Mouse (Mus musculus): ENCODE measurements around the gene Cel.
"Not testable (repeated sequence)": the region's sequence is repeated elsewhere in the genome, so short reads cannot be mapped to it uniquely, and the experiment has no call there.

Cel gene

DNA sequence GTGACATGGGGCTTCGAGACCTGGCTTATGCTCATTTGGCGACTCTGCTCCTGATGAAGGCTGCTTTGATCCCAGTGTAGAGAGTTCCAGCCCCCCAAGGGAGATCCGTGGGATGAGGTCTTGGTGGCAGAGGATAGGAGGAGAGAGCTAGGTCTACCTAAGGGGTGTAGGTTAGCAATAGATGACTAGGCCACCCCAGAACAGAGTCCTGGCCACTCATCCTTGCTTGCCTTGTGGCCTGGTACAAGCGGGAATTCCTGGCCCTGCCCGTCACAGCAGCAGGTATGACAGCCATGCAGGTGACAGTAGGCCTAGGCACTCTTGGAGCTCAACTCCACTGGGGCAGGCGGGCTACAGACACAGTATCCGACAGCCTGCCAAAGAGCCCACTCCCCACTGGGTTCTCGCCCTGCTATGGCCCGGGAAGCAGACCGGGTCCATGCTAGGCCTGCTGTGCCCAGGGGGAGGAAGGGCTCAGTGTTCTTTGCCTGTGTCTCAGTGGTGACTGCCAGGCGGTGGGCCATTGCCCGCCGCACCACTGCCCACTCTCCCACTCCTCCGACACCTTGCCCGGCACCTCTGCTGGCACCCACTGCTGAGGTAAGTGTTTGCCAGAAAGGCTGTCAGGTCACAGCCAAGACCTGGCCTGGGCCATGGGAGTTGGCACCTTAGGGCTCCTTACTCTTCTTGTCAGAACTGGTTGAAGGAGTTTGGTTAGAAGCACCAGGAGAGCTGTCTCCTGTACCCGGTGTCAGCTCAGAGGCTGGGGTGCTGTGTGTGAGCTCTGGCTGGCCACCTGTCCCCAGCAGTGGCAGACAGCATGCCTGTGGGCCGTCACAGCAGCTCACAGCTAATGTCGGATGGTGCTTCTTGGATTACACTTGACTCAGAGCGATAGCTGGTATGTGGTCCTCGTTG is 35.5 kb downstream of the Cel start:
- in situ Hi-C loops (cut with MboI; ENCODE audit: low pct_unique_long_range_greater_than_20kb in 1 of 2, low sequenced_read_pairs in 2 of 2, unreplicated experiment in 1 of 2) = no loop called here

DNA sequence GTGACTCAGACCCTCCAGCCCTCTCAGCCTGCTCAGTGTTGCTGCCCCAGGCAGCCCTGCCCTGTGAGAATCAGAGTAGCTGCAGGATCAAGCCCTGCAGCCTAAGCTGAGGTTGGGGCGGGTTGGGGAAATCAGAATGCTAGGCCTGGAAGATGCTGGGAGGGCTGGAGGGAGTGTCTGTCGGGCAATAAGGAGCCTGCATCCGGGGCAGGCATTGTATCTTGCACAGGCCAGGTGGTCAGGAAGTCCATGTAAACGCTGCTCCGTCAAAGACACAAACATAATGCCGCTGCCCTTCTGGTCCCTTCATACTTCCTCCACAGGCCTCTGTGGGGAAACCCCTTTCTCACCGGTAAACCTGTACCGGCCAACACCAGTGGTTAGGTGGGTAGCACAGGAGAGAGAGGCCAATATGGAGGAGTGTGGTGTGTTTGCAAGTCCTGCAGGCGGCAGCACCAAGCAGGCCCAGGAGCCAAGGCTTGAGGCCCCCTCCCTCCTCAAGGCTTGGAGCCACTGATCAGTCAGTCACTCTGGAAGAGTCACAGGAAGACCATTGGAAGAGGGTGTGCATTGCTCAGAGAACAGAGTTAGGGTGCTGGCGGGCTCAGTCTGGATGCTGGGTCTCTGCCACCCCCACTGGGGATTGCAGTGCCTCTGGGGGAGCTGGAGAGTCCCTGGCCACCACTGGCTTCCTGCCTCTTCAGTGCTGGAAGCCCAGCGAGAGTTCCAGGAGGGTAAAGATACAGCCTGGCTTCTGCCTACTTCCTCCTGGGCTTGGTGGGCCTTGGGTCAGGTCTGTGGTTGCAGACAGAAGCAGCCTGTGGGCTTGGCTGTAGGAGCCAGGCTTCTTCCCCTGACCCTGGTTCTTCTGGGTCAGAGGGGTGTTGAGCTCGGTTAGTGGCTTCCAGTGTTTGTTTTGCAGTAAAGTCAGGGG is 37.0 kb downstream of the Cel start:
- in situ Hi-C loops (cut with MboI; ENCODE audit: low pct_unique_long_range_greater_than_20kb in 1 of 2, low sequenced_read_pairs in 2 of 2, unreplicated experiment in 1 of 2) = no loop called here

DNA sequence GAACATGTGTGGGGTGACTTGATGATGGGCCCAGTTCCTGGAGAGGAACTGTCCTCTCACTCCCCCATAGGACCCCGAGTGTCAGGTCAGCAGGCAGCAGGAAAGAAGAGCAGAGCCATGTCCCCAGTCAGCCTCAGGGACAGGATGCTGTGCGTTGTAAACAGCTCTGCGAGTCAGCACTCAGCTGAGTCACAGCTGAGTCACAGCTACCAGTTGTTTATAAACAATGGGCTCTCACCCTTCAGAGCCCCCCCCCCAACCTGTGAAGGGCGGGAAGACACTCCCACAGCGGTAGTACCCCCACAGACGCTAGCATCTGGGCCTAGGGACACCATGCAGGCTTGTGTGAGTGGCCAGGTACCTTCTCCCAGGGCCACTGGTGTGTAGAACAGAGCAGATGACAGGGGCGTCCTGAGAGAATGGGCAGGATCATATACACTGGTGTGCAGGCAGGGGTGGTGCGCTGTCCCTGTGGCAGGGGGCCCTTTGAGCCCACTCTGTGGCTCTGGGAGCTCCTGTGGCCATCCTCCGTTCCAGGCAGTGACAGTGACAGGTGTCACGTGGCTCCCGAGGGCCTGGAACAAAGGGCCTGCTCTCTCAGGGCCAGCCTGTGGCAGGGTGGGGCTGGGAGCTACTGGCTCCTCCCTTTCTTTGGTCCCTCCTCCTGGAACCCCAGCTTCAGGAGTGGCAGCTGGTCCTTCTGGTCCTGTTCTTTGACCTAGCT is 37.8 kb downstream of the Cel start:
- in situ Hi-C loops (cut with MboI; ENCODE audit: low pct_unique_long_range_greater_than_20kb in 1 of 2, low sequenced_read_pairs in 2 of 2, unreplicated experiment in 1 of 2) = no loop called here

DNA sequence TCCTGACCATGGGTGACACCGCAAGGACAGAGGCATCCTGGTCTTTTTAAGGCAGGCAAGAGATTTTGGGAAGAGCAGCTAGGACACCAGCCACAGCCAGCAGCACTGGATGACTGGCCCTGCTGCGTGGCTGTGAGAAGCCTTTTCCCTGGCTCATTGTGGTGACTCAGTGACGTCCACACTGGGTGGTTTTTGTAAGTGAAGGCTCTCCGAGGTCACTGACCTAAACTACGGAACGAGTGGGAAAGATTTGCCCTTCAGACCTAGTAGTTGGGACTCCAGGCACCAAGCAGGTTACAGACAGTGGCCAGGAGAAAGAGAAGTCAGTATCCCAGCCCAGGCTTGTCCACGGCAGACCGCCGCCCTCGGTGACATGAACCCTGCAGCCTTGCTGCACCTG is 38.8 kb downstream of the Cel start:
- in situ Hi-C loops (cut with MboI; ENCODE audit: low pct_unique_long_range_greater_than_20kb in 1 of 2, low sequenced_read_pairs in 2 of 2, unreplicated experiment in 1 of 2) = no loop called here

DNA sequence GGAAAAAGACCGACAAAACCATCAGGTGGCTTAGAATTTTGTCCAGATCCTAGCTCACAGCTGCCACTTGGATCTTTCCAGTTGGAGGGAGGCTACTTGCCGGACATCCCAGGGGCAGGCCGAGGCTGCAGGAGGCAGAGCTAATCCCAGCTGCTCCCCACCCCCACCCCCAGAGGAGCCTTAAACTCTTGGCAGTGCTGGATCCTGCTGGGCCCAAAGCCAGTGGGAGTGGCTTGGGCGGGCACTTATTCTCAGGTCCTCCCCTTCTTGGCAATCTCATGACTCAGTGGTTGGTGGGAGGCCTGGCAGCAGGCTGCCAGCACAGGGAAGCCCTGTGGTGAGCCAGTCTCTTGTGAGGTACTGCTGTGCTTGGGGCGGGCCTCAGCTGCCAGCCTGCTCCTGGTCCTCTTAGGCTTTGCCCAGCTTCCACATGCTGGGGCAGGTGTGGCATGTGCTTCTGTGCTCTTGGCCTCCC is 39.5 kb downstream of the Cel start:
- in situ Hi-C loops (cut with MboI; ENCODE audit: low pct_unique_long_range_greater_than_20kb in 1 of 2, low sequenced_read_pairs in 2 of 2, unreplicated experiment in 1 of 2) = no loop called here

DNA sequence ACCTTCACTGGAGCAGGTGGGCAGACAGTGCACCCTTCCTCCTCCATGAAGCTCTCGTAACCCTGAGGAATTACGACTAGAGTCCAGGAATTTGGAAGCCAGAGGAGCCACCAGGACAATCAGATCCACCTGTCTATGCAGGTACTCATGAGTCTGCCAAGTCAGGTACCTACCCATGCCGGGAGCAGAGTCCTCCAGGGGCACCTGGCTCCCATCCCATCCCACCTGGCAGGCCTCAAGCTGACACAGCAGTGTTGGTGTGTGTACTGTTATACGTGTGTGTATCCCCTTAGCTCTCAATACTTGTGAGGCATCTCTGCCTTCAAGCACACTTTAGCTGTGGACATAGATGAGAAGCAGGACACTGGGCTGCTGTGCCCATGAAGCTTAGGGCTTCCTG is 41.0 kb downstream of the Cel start:
- in situ Hi-C loops (cut with MboI; ENCODE audit: low pct_unique_long_range_greater_than_20kb in 1 of 2, low sequenced_read_pairs in 2 of 2, unreplicated experiment in 1 of 2) = no loop called here

DNA sequence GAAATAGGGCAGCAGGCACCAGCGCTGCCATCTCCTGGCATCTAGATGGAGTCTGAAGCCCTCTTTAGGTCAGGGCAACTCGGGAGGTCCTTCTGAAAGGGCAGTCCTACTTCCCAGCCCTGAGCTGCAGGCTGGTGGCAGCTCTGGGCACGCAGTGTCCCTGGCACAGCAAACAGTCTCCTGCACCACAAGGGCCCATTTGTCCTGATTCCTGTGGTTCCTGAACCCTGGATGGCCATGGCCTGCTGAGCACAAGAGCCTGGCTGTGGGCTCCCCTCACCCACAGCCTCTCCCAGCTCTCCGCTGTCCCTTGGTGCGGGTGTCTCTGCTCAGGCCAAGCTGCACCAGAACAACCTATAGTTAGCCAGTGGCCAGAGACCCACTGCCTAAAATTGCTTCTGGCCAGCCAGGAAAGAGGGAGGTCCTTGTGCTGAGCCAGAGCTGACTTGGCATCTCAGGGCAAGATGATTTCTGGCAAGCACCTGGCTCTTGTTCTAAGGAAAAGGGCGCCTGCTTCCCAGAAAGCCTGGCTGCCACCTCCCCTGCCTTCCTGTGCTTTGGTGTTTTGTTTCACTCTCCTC is 41.5 kb downstream of the Cel start:
- in situ Hi-C loops (cut with MboI; ENCODE audit: low pct_unique_long_range_greater_than_20kb in 1 of 2, low sequenced_read_pairs in 2 of 2, unreplicated experiment in 1 of 2) = no loop called here

DNA sequence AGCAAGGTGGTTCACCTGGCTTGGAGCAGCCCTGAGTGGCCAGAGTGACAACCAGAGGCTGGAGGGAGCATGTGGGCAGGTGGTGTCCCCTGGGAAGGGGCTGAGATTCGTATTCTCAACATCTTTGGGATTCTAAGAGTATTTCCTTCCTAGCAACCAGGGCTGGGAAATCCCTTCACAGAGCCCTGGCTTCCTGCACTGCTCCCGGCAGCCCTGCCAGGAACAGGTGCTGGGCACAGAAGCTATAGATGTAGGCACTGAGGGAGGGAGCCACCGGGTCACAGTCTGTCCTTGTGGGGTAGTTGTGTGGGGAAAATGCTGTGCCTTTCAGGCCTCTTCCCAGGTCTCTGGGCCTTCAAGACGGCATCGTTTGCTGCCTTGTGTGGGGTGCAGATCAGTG is 42.6 kb downstream of the Cel start:
- in situ Hi-C loops (cut with MboI; ENCODE audit: low pct_unique_long_range_greater_than_20kb in 1 of 2, low sequenced_read_pairs in 2 of 2, unreplicated experiment in 1 of 2) = no loop called here

DNA sequence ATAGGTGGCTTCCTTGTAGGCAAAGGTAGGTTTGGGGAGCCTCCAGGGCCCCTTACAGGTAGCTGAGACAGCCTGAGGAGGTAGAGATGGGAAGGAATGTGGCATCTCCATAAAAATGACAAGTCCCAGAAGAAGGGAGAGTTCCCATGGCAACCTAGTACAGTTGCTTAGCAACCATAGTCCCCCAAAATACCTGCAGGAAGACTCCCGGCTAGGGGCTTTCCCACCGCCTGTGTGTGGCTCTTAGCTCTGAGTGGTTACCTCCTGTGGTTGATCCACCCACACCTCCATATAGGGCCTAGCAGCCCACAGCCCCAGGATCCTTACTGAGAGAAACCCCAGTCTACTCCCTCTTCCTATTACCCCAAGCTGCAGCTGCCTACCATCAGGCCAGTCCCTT is 45.0 kb downstream of the Cel start:
- in situ Hi-C loops (cut with MboI; ENCODE audit: low pct_unique_long_range_greater_than_20kb in 1 of 2, low sequenced_read_pairs in 2 of 2, unreplicated experiment in 1 of 2) = loop anchor here in 1 of 2 experiments (5.0 kb wide), 1 partner anchor 34 kb away; no protein-coding TSS in a partner anchor

DNA sequence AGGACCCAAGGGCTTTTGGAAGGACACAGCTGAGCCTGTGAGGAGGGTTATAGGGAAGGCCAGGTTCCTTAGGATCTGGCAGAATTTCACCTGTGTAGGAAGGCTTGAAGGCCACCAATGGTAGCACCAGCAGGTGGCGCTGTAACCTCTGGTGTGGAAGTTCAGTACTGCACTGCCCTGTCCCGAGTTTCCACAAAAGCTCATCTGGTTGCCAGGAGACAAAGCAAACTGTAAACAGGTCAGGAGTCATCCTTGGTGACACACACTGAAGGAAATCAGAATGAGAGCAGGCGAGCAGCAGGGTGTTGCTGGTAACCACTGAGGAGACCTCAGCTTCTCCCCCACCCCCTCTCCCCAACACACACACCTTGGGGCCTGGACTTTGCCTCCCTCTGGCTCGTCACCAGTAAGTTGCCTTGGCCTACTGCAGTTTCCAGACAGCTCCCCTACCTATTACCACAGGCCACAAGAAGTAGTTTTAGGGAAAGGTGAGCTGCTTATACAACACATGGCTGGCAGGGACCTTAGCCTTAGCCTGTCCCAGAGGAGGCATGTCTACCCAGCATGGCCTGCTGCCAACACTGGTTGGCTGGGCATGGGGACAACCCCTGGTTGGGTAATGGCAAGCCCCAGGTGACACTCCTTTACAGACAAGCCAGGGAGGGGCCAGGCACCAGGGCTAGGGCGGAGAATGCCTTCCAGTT is 45.8 kb downstream of the Cel start:
- in situ Hi-C loops (cut with MboI; ENCODE audit: low pct_unique_long_range_greater_than_20kb in 1 of 2, low sequenced_read_pairs in 2 of 2, unreplicated experiment in 1 of 2) = loop anchor here in 1 of 2 experiments (5.0 kb wide), 1 partner anchor 35 kb away; no protein-coding TSS in a partner anchor

DNA sequence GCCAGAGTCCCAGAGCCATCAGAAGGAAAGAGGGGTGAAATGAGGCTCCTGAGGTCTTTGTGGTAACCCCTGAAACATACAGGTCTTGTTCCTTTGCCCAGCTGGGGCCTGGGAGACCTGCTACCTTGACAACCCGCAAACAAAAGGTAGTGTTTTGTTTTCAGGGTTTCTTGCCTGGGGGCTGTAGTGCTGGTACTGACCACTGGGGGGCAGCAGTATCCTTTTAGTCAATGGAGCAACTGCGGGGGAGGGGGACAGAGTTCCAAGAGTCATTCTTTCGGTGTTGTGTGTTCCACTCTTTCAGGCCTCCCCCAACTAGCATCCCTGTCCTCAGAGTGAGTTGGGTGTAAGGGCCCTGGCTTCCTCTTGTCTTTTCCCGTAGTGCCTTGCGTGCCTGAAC is 48.7 kb downstream of the Cel start:
- in situ Hi-C loops (cut with MboI; ENCODE audit: low pct_unique_long_range_greater_than_20kb in 1 of 2, low sequenced_read_pairs in 2 of 2, unreplicated experiment in 1 of 2) = no loop called here

DNA sequence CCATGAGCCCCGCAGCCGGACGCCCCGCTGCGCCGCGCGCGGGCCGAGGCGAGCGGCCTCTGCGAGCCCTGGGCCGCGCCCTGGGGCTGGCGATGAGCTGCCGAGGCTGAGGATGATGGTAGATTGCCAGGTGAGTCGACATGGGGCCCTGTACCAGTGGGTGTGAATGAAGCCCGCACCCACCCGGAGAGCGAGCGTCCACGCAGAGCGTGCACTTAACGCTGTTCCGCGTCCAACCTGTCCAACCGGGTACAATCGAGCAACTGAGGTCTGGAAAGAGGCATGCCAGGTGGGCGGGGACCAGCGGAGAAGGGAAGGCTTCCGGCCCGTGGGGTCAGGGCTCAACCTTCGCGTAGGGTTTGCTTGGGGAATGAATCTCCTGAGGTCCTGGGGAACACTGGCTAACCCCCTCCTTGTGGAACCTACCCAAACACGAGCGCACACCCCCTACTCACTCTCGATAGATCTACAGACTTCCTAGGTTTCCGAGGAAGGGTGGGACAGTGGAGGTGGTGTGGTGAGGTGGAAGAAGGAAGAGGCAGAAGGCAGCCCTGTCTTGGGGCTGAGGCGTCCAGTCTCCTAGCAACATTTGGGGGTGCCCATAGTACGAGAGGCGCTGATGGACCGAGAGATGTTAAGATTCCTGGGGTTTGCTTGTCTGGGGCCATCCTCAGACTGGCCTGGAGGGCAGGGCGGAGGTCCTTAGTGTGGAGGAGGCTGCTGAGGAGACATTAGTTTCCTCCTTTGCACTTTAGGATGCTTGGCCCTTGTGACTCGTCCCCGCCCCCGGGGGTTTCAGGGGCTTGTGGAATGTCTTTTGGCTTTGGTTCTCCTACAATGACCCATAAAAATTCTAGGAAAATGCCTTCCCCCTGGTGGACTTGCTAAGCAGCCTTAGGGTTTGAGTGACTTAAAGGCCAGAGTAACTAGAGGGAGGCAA is 49.5 kb downstream of the Cel start:
- in situ Hi-C loops (cut with MboI; ENCODE audit: low pct_unique_long_range_greater_than_20kb in 1 of 2, low sequenced_read_pairs in 2 of 2, unreplicated experiment in 1 of 2) = no loop called here

DNA sequence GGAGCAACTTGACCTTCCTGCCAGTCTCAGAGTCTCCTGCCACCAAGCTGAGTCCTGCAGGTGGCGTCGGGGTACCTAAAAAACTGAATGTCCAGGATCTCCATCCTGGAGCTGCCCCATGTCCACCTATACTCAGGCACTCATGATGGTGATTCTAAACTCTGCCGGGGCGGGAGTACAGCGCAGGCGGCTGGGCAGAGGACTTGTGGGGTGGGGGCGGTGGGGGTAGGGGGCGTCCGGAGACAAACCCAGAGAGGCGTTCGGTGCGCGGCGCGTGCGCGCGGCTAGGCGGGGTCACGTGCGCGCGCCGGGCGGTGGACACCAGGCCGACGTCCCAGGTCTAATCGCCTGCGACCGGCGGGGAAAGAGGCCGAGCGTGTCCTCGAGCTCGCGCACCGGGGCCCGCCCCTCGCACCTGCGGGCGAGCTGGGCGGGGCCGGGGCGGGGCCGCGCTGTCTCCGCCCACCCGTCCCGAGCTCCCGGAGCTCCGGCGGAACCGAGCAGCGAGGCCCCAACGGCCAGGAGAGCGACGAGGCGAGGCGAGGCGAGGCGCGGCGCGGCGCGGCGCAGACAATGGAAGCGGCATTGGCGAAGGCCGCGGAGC is 50.3 kb downstream of the Cel start, which contains the start of gene Ralgds:
Gene Ralgds (plus strand): TSS at position 328 of the 604 bp plus-strand sequence.
- in situ Hi-C loops (cut with MboI; ENCODE audit: low pct_unique_long_range_greater_than_20kb in 1 of 2, low sequenced_read_pairs in 2 of 2, unreplicated experiment in 1 of 2) = no loop called here

DNA sequence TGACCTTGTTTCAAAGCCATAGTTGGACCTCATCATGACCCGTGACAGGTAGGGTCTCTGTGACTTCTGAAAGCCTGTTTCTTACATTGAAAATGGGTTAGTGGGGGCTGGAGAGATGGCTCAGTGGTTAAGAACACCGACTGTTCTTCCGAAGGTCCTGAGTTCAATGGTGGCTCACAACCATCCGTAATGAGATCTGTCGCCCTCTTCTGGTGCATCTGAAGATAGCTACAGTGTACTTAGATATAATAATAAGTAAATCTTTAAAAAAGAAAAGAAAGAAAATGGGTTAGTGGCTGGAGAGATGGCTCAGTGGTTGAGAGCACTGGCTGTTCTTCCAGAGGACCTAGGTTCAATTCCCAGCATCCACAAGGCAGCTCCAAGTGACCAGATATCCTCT is 51.6 kb downstream of the Cel start:
- in situ Hi-C loops (cut with MboI; ENCODE audit: low pct_unique_long_range_greater_than_20kb in 1 of 2, low sequenced_read_pairs in 2 of 2, unreplicated experiment in 1 of 2) = not testable (repeated sequence)

DNA sequence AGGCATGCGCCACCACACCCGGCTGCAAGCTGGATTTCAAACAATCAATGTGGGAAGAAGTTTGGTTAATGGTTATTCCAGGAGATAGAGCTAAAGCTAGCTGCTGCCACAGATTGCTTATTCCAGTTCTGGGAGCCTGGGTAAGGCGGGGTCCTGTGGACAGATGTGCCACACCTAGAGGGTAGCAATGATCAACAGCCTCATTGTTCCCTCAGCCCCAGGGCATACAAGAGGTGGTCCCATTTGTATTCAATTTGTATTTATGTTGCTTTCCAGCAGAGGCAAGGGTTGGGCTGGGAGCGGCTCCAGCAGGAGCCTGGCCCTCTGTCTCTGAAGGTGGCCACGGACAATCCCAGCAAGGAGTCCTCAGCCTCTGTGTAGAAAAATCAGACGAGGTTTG is 56.9 kb downstream of the Cel start:
- in situ Hi-C loops (cut with MboI; ENCODE audit: low pct_unique_long_range_greater_than_20kb in 1 of 2, low sequenced_read_pairs in 2 of 2, unreplicated experiment in 1 of 2) = no loop called here

DNA sequence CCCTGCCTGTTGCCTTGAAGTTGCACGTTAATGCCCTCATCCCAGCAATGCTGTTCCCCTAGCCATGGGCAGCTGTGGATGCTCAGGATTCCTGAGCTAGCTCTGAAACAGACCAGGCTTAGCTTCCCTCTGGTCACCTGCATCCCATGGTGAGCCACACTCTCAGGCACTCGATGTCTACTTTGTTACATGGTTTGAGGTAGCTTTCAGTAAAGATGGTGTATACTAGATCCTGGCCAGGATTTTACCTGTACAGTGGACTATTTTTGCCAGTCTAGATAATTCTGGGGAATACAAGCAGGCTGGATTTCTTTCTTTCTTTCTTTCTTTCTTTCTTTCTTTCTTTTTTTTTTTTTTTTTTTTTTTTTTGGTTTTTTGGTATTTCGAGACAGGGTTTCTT is 57.4 kb downstream of the Cel start, which contains the start of gene Gm10134:
Gene Gm10134 (plus strand): TSS at position 301 of the 400 bp plus-strand sequence.
- in situ Hi-C loops (cut with MboI; ENCODE audit: low pct_unique_long_range_greater_than_20kb in 1 of 2, low sequenced_read_pairs in 2 of 2, unreplicated experiment in 1 of 2) = no loop called here

Data from mouse embryonic stem cell (cell line).